Mouse (Mus musculus): ENCODE measurements around the gene Olfr898.

Gene Olfr898

DNA sequence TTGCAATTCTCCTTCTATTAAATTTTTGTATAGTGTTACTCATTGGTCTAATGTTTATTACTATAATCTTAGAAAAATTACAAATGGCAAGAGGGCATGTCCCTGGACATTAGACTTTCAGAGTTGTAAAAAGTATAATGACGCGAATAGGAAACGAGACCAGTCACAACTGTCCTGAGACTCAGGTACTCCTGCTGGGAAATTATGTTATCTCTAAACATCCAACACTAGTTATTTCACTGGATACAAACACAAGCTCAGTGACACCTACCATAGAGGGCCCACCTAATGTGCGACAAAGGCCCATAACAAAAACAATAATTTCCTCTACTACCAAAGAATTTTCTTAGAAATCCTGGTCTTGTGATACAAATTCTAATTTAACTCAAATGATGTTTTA lies at the start of gene Olfr898:
Gene Olfr898 (plus strand): TSS at position 301 of the 400 bp plus-strand sequence.
- DNase-seq, result no peak

DNA sequence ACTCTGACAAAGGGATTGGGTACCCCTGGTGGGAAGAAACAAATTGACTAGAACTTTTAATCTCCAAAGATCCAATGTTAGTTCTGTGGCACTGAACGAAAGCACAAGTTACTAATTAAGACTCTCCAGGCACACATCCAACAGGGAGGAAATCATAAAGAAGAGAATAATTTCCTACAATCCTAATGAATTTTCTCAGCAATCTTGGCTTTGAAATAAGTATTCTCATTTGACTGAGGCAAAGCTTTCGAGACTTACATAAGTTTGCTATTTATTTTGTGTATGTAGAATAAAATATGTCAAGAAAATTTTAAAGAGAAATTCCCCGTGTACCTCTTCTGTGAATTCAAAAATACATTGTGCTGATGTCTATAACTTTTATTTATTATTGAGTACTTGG lies 19.5 kb upstream of the Olfr898 start, which contains the start of gene Olfr25:
Gene Olfr25 (plus strand): TSS at position 301 of the 400 bp plus-strand sequence.
- DNase-seq, result no peak

DNA sequence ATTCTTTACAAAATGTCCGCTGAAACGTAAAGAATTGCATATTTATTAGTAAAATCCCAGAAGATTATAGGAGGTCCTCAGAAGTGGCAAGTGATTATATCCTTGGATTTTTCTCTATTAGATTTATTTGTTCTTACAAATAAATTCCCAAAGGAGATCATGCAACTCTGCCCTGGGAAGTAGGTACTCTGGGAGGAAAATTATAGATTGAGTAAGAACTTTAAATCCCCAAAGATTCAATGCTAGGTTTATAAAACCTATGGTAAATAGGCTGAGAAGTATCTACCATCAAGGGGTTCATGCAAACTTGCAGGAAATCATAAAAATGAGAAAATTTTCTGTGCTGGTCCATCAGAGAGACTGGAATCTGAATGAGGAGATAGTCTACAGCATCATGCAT lies 18.4 kb downstream of the Olfr898 start, which contains the start of gene Olfr250:
Gene Olfr250 (plus strand): TSS at position 301 of the 400 bp plus-strand sequence.
- no peak for DNase-seq

DNA sequence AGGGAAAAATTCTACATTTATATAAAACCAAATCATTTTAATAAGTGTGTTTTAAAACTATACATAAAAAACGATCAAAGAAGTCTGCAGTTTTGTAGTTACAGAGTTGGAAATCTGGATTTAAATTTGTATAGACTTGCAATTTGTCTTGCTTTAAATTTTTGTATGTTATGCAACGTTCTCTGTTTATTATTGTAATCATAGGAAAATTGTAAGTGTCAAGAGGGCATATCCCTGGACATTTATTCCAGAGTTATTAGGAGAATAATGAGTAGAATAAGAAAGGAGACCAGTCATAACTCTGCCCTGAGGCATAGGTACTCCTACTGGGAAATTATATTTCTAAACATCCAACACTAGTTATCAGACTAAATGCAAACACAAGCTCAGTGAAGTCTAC lies 28.6 kb downstream of the Olfr898 start, which contains the start of gene Olfr251:
Gene Olfr251 (plus strand): TSS at position 301 of the 400 bp plus-strand sequence.
- no peak for DNase-seq

DNA sequence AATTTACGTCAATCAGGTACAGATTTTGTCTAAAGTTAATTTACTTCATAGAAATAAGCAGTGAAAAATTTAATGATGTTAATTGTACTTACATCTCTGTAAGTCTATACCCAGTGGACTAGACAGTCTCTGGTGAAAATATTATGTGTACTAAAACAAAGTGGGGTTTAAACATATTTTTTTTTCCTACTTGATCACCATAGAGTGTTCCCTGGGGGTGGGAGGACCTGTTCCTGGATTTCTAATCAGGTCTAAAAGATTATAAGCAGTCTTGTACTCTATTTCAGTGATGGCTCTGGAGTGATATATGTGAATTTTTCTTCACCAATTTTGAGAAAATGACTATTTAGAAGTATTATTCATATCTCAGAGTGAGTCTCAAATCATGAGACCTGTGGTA lies 53.2 kb downstream of the Olfr898 start, which contains the start of gene Olfr147:
Gene Olfr147 (plus strand): TSS at position 301 of the 400 bp plus-strand sequence.
- DNase-seq, result no peak

Measured in cerebellum, adult 11 months (tissue).